Mouse (Mus musculus): ENCODE measurements around the gene Tex21. TPM values are rescaled to one million over a fixed set of nuclear protein-coding genes. Genes with fewer than 3 reads are reported as not detected.
"Not testable (repeated sequence)": the region's sequence is repeated elsewhere in the genome, so short reads cannot be mapped to it uniquely, and the experiment has no call there.

Gene Tex21
- polyA plus RNA-seq, 1 experiment from 2014 or later: not detected

DNA sequence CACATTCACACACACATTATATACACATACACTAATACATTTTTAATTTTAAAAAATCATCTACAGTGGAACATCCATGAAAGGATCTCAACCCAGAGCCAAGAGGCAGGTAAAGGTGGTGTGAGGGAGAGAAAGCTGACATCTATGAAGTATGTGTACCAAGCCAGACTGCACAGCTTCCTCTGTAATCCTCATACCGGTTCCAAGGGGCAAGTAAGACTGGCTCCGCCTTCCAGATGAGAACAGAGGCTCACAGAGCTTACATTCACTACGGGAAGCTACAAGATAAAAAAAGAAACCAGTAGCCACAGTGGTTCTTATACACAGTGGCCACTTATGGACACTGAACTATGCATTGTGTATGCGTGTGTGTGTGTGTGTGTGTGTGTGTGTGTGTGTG is 67.0 kb downstream of the Tex21 start:
- CTCF ChIA-PET: no interaction called here
- no peak for DNase-seq (ENCODE audit: low read depth, low spot score)
- H3K27me3 ChIP-seq: peaks cover 29% of the 10 kb centered on the region
- no peak for ATAC-seq
- POLR2A ChIA-PET: no interaction called here
- no peak for TF ChIP-seq CTCF (IDR thresholded peaks at IDR 0.05)
- in situ Hi-C loops (cut with MboI; ENCODE audit: low pct_unique_long_range_greater_than_20kb): loop anchor here (5.0 to 25.0 kb wide), 3 partner anchors 242 to 717 kb away; no protein-coding TSS in a partner anchor

DNA sequence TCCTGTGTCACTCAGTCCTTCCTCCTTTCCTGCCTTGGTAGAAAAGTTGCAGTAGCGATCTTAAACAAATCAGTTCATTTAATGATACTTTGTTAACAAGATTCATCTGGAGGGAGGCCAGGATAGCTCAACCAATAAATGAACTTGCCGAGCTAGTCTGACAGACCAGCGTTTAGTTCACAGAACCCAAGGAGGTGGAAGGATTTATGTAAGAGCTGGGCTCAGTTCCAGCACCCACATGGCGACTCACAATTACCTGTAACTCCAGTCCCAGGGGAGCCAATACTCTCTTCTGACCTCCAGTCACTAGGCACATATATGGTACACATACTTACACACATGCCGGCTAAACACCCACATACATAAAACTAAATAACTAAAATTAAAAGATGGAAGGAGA is 67.5 kb downstream of the Tex21 start:
- ChIA-PET CTCF (no interaction called here), POLR2A (no interaction called here)
- no peak for ATAC-seq
- in situ Hi-C loops (cut with MboI; ENCODE audit: low pct_unique_long_range_greater_than_20kb): loop anchor here (5.0 to 25.0 kb wide), 3 partner anchors 242 to 717 kb away; no protein-coding TSS in a partner anchor
- TF ChIP-seq CTCF (IDR thresholded peaks at IDR 0.05): no peak
- peaks cover 26% of the 10 kb centered on the region for H3K27me3 ChIP-seq
- no peak for DNase-seq (ENCODE audit: low read depth, low spot score)

DNA sequence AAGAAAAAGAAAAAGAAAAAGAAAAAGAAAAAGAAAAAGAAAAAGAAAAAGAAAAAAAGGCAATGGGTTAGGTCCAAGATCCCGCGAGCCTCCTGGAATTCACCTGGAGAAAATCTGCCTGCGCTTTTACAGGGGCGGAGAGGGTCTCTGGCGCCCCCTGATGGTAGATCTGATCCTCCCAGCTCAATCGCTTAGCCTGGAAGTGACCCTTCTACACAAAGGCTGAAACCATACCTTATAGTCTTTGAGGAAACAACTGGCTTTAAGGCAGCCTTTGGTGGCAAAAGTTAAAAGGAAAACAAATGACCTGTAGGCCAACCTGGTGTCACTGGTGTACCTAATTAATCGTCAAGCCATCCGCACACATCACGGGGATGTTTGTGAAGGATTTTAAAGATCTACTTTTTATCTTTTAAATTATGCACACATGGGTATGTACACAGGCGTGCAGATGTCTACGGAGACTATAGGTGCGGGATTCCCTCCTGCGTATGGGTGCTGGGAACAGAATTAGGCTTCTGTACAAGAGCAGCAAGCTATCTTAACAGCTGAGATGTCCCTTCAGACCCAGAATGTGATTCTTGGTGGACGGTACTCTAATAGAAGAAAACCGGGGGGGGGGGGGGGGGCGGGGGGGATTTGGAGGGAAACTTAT is 68.6 kb downstream of the Tex21 start:
- in situ Hi-C loops (cut with MboI; ENCODE audit: low pct_unique_long_range_greater_than_20kb): loop anchor here (5.0 to 25.0 kb wide), 3 partner anchors 241 to 716 kb away; no protein-coding TSS in a partner anchor
- TF ChIP-seq CTCF (IDR thresholded peaks at IDR 0.05): peak; percentile 86
- ChIA-PET CTCF (no interaction called here), POLR2A (no interaction called here)
- ATAC-seq (no peak), DNase-seq (ENCODE audit: low read depth, low spot score) (no peak)
- H3K27me3 ChIP-seq: peaks cover 26% of the 10 kb centered on the region

DNA sequence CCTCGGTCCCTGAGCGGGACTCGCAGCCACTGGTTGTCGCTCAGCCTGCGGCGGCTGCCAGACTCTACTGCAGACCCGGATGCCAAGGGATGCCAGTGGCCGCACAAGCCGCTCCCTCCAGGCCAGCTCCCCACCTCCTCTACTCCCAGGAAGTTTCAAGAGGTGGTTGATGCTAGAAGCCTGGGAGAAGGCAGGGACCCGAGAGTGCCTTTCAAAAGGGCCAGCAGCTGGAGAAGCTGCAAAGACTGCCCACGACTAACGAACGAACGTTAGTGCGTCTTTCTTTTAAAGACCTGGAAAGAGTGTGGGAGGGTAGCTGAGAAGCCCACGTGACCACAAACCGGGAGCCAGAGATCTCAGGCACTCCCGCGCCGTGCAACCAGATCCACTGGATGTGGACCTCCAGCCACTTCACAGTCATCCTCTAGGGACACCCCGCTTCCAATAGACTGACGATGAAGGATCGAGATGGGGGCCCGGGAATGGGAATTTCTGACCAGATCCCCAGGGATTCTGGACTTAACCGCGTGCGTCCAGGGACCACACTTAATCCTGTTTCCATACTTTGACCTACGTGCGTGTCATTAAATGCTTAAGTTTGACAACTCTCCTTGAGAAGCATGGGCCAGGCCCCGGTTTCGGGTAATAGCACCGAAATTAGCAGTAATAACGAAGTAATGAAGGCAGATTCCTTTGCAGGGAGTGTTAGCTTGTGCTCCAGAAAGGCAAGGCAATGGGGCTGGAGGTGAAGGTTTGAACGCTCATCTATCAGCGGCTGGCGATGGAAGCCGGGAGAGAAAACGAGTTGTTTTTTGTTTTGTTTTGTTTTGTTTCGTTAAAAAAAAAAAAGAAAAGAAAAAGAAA is 69.3 kb downstream of the Tex21 start, which contains the start of gene Esr2:
Gene Esr2, minus strand, starts transcription at position 260 of the 864 bp plus-strand sequence.
- no peak for ATAC-seq
- DNase-seq (ENCODE audit: low read depth, low spot score): no peak
- H3K27me3 ChIP-seq: peaks cover 26% of the 10 kb centered on the region
- ChIA-PET POLR2A (no interaction called here), CTCF (interaction anchor here (0.5 kb wide), 1 partner anchor 136 kb away, joined by 3 read pairs; no protein-coding TSS in a partner anchor)
- TF ChIP-seq CTCF (IDR thresholded peaks at IDR 0.05): no peak
- in situ Hi-C loops (cut with MboI; ENCODE audit: low pct_unique_long_range_greater_than_20kb): loop anchor here (5.0 to 25.0 kb wide), 3 partner anchors 240 to 715 kb away; no protein-coding TSS in a partner anchor

DNA sequence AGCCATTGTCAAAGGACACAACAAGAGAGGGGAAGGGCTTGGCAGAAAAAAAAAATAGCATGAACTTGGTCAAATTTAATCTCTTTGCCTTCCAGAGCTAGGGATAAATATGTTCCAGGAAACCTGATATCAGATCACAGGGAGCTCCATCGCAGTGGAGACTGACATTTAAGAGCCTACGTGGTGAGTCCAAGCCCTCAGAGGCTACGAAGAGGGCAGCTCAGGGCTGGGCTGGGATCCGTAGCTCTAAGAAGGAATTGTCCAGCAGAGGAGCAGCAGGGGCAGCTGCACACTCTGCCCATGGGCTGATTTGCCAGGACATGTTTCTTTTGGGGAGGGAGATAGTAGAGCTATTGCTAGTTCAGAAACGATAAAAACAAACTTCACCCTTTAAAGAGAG is 80.9 kb downstream of the Tex21 start:
- in situ Hi-C loops (cut with MboI; ENCODE audit: low pct_unique_long_range_greater_than_20kb): no loop called here
- CTCF ChIA-PET: no interaction called here

DNA sequence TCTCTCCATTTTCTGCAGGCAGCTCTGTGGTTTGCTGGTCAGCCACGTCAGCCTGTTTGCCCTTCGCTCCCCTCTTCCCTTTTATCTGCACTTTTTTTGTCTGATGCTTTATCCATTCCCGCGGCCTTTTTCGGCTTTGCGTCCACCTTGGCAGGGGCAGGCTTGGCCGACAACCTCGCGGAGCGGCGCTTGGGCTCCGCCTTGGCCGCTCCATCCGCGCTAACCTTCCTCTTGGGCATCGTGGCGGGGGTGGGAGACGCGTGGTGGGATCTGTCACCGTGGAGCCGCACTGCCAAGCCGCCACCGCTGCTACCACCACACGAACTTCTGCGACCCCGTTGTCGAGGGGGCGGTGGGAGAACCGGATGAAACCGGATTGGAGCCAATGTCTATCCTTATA is 94.2 kb downstream of the Tex21 start:
- CTCF ChIA-PET; POLR2A ChIA-PET; DNase-seq (ENCODE audit: low read depth, low spot score): not testable (repeated sequence)

More for the DNA sequence above, 80.9 kb downstream of the Tex21 start:
- H3K27me3 ChIP-seq: peaks cover 29% of the 10 kb centered on the region
- TF ChIP-seq CTCF (IDR thresholded peaks at IDR 0.05): no peak
- ATAC-seq (no peak), DNase-seq (ENCODE audit: low read depth, low spot score) (no peak)
- POLR2A ChIA-PET: no interaction called here

More for the DNA sequence above, 94.2 kb downstream of the Tex21 start:
- ATAC-seq; H3K27me3 ChIP-seq; in situ Hi-C loops (cut with MboI; ENCODE audit: low pct_unique_long_range_greater_than_20kb): not testable (repeated sequence)

Other genes with a start within 250 kb of the Tex21 start
- not detected for gene Esr2, start 69.5 kb downstream of the Tex21 start, polyA plus RNA-seq (2021)
- 65.6 TPM for gene Mthfd1, start 8.6 kb upstream of the Tex21 start, polyA plus RNA-seq (2021)
- 1.9 TPM for gene Akap5, start 78.1 kb upstream of the Tex21 start, polyA plus RNA-seq (2021)
- gene Zbtb25, start 122.9 kb upstream of the Tex21 start, polyA plus RNA-seq (2021): 12.0 TPM
- gene Zbtb1, start 123.5 kb upstream of the Tex21 start, polyA plus RNA-seq (2021): 8.5 TPM
- 26.2 TPM for gene Hspa2, start 157.4 kb upstream of the Tex21 start, polyA plus RNA-seq (2021)
- not detected for gene Ppp1r36, start 170.8 kb upstream of the Tex21 start, polyA plus RNA-seq (2021)